Mouse (Mus musculus) layer of hippocampus, adult 2 months (tissue): ENCODE measurements at regions not wholly inside any gene's neighbourhood (a gene's known extent, or its start where the extent isn't known, plus 50 kb on each side); places are given as distances from the start of the nearest gene placed in this dataset.

Experiments used
- DNase-seq, 2 experiments: peaks; one replicate each; pipeline ENCODE4 v3.0.0; 2022; ENCODE audit warnings: low spot score in 2 of 2
- H3K27ac ChIP-seq: fragments of 200-600 bp; 2 replicates; pipeline ENCODE4 v1.8.1; 2022
- H3K4me3 ChIP-seq: fragments of 200-600 bp; 2 replicates; pipeline ENCODE4 v1.8.1; 2022; ENCODE audit warnings: mild to moderate bottlenecking
- CTCF ChIP-seq: fragments of 200-600 bp; conservative IDR thresholded peaks from 2 replicates; pipeline ENCODE4 v1.8.1; 2022; ENCODE audit warnings: antibody characterized with exemption, mild to moderate bottlenecking, moderate library complexity

- TF ChIP-seq CTCF = no peak
- no peak for DNase-seq
- Histone ChIP-seq H3K4me3 (no peak overlapping the region), H3K27ac (no peak overlapping the region)
Measured at GRCm38 (mm10) chr1:73530326-73530725, 514.6 kb upstream of the Tnp1 start.

GRCm38 (mm10) chr1:73528623-73529022 lies 512.9 kb upstream of the Tnp1 start:
- DNase-seq = no peak
- TF ChIP-seq CTCF = no peak
- H3K4me3 ChIP-seq = no peak overlapping the region
- H3K27ac ChIP-seq = no peak overlapping the region

GRCm38 (mm10) chr1:73516441-73516840 lies 500.7 kb upstream of the Tnp1 start:
- Histone ChIP-seq H3K27ac (no peak overlapping the region), H3K4me3 (no peak overlapping the region)
- DNase-seq = no peak
- no peak for TF ChIP-seq CTCF

- H3K27ac ChIP-seq = no peak overlapping the region
- H3K4me3 ChIP-seq = no peak overlapping the region
- TF ChIP-seq CTCF = no peak
- no peak for DNase-seq
Measured at GRCm38 (mm10) chr1:73515781-73516180, 500.1 kb upstream of the Tnp1 start.

- Histone ChIP-seq H3K4me3 (no peak overlapping the region), H3K27ac (no peak overlapping the region)
- TF ChIP-seq CTCF = no peak
- no peak for DNase-seq
Measured at GRCm38 (mm10) chr1:73513822-73514221, 498.1 kb upstream of the Tnp1 start.

- Histone ChIP-seq H3K27ac (no peak overlapping the region), H3K4me3 (no peak overlapping the region)
- DNase-seq = no peak
- no peak for TF ChIP-seq CTCF
Measured at GRCm38 (mm10) chr1:73512836-73513235, 497.1 kb upstream of the Tnp1 start.

GRCm38 (mm10) chr1:73507071-73507754 lies 491.5 kb upstream of the Tnp1 start:
- DNase-seq = no peak
- no peak overlapping the region for H3K4me3 ChIP-seq
- no peak overlapping the region for H3K27ac ChIP-seq
- TF ChIP-seq CTCF = no peak

GRCm38 (mm10) chr1:73503611-73504010 lies 487.9 kb upstream of the Tnp1 start:
- Histone ChIP-seq H3K4me3 (no peak overlapping the region), H3K27ac (no peak overlapping the region)
- no peak for DNase-seq
- no peak for TF ChIP-seq CTCF

- TF ChIP-seq CTCF = no peak
- no peak overlapping the region for H3K4me3 ChIP-seq
- no peak overlapping the region for H3K27ac ChIP-seq
- no peak for DNase-seq
Measured at GRCm38 (mm10) chr1:73500671-73501070, 485.0 kb upstream of the Tnp1 start.

GRCm38 (mm10) chr1:73495971-73496749 lies 480.5 kb upstream of the Tnp1 start:
- H3K4me3 ChIP-seq = no peak overlapping the region
- TF ChIP-seq CTCF = no peak
- DNase-seq = no peak
- H3K27ac ChIP-seq = no peak overlapping the region

GRCm38 (mm10) chr1:73481956-73482355 lies 466.2 kb upstream of the Tnp1 start:
- DNase-seq = no peak
- Histone ChIP-seq H3K4me3 (no peak overlapping the region), H3K27ac (no peak overlapping the region)
- TF ChIP-seq CTCF = no peak

- H3K4me3 ChIP-seq = no peak overlapping the region
- no peak for TF ChIP-seq CTCF
- no peak overlapping the region for H3K27ac ChIP-seq
- DNase-seq = no peak
Measured at GRCm38 (mm10) chr1:73479349-73479920, 463.7 kb upstream of the Tnp1 start.

GRCm38 (mm10) chr1:73460598-73460997 lies 444.9 kb upstream of the Tnp1 start:
- no peak overlapping the region for H3K4me3 ChIP-seq
- no peak overlapping the region for H3K27ac ChIP-seq
- DNase-seq = no peak
- no peak for TF ChIP-seq CTCF
